Mouse (Mus musculus) gastrocnemius, postnatal 25 days (tissue): ENCODE data around the gene Grik1. TPM values are rescaled to one million over a fixed set of nuclear protein-coding genes. Genes with fewer than 3 reads are reported as not detected.

Source experiments
- DNase-seq: peaks from one replicate; pipeline ENCODE4 v3.0.0; 2022
- total RNA-seq, 2 experiments: library from RNA; stranded (reverse); gene quantifications; 1 replicate in 1 of 2; 2 replicates in 1 of 2; pipeline ENCODE4 v1.2.3; 2021

Grik1 gene
- total RNA-seq, 2 experiments from 2014 or later, result not detected

DNA sequence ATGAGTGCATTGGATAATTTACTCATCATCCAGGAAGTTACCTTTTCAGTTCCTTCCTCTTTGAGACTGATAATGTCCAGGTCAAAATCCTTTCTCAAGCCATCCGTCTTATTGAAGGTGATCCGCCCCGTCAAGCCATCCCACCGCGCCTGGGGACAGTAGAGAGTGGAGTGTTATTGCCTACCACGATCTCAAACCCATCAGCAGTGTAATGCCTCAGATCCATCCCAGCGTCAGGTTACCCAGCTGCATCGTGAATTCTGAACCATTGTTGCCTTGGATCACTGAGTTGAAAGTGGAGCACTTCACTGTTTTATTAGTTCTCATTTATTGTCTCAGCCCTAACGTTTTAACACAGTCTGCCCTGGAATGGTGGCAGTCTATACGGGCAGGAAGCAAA, 332.6 kb downstream of the Grik1 start:
- no peak for DNase-seq

- no peak for DNase-seq
Measured at GRCm38 (mm10) chr16:87956178-87956577, 333.9 kb downstream of the Grik1 start.

GRCm38 (mm10) chr16:87954715-87955441, 335.2 kb downstream of the Grik1 start:
- no peak for DNase-seq

GRCm38 (mm10) chr16:87953176-87953575, 336.9 kb downstream of the Grik1 start:
- DNase-seq, result no peak

GRCm38 (mm10) chr16:87949881-87950280, 340.2 kb downstream of the Grik1 start:
- no peak for DNase-seq

DNA sequence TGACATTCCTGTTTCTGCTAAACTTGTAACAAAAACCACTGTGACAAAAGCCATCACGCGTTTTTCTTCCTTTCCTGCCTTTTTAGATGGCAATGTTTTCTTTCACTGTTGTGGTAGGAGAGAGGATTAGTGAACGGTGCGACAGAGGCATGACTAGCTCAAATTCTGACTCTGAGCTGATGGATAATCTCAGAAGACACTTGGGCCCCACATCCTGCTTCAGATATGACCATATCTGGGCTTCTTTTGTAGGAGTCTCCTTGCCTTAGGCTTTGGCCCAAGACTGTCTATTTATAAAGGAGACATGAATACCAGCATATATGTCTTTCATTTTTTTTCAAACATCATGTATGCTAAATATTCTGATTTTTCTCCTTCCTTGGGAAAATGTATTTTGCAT, 341.9 kb downstream of the Grik1 start:
- no peak for DNase-seq

- no peak for DNase-seq
Measured at GRCm38 (mm10) chr16:87944318-87944717, 345.7 kb downstream of the Grik1 start.

GRCm38 (mm10) chr16:87942103-87942865, 347.8 kb downstream of the Grik1 start:
- DNase-seq, result no peak

DNA sequence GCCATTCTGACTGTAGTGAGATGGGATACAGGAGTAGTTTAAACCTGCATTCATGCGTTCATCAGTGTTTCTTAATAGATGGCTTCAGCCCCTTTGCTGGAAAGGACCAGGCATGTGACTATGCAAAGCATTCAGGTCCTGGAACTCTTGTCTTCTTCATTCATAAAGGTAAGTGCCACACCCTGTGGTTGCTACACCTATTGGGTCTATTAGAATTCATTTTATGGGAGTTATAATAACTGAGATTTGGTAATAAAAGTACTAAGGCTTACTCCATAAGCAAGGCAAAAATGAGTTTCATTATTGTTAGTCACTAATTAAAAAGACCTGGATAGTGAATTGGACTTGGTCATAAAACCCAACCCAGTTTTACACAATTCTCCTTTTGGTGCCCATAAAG, 355.4 kb downstream of the Grik1 start:
- no peak for DNase-seq

GRCm38 (mm10) chr16:87931358-87931757, 358.7 kb downstream of the Grik1 start:
- no peak for DNase-seq

GRCm38 (mm10) chr16:87930519-87930918, 359.5 kb downstream of the Grik1 start:
- no peak for DNase-seq

DNA sequence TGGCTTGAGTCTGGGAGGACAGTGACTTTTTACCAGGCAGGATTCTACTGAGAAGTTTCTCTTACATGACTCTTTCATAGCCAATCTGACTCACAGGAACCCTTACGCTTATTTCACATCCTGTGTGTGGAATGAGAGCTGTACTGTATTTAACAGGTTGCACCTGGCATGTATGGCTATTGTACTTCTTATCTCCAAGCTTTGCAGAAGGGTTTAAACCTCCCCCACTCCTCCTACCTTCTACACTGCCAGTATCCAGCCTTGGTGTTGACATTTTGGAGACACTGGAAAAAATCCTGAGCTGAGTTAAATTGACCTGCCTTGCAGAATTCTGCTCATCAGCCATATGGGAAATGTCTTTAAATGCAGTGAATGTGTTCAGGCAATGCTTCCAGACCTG, 361.4 kb downstream of the Grik1 start:
- DNase-seq, result no peak

GRCm38 (mm10) chr16:87917897-87918296, 372.2 kb downstream of the Grik1 start:
- DNase-seq, result no peak

DNA sequence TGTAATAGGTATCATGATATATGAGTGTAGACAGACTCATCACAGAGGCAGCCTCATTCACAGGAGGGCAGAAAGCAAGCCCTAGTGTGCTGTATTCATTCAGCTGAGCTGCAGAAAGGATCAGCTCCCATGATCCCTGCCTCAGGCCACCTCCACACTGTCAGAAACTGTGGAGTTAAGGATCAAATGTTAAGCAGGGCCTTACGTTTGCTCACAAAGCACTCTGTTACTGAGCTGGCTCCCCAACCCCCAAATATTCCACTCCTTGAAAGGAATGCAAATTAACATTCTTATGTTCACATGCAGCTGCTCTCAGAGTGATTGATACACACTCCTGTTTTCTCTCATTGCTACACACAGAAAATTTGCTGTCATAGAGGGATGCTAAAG, 372.9 kb downstream of the Grik1 start:
- no peak for DNase-seq

DNA sequence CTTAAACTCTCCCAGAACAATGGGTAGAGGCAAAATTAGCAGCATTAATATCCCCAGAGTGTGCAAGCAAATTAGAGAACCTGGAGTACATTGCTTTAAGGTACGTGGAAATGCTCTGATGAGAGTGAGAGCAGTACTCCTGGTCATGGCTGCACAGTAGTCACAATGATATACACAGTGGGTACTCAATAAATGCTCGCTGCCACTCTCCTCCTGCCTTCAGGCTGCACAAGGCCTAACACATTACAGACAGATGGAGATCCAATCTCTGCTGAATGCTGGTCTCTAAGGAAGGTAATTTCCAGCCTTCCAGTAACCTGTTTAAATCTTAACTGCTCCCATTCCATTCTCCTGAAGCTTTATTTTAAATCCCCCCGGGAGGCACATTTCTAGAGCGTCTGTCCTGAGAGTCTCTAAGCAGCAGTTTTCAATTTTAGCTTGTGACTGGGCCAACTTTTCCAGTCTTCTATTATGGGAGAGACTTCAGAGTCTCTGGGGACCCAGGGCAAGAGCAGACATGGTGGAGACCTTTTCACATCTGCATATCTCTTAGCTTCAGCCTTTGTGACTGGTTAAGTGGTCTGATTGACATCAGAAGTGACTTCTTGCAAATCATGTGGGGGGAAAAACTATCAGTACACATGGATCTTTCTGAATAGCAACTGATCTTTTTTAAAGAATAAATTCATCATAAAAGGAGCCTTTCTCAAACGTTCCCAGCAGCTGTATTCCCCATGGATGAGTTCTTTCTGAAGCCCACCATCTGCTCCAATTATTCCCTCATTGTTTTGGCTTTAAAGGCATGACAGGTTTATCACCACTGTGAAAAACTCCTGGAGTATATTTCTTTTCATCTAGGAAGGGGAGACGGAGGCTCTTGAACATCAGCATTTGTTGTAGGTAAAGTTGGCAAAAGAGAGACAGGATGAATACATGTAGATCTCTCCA, 373.6 kb downstream of the Grik1 start:
- no peak for DNase-seq

GRCm38 (mm10) chr16:87915156-87915555, 374.9 kb downstream of the Grik1 start:
- no peak for DNase-seq

GRCm38 (mm10) chr16:87913781-87914180, 376.3 kb downstream of the Grik1 start:
- DNase-seq, result no peak

- no peak for DNase-seq
Measured at GRCm38 (mm10) chr16:87911201-87911600, 378.9 kb downstream of the Grik1 start.

- no peak for DNase-seq
Measured at GRCm38 (mm10) chr16:87902049-87902448, 388.0 kb downstream of the Grik1 start.

GRCm38 (mm10) chr16:87901189-87901588, 388.9 kb downstream of the Grik1 start:
- no peak for DNase-seq

GRCm38 (mm10) chr16:87875927-87876326, 414.1 kb downstream of the Grik1 start:
- no peak for DNase-seq

DNA sequence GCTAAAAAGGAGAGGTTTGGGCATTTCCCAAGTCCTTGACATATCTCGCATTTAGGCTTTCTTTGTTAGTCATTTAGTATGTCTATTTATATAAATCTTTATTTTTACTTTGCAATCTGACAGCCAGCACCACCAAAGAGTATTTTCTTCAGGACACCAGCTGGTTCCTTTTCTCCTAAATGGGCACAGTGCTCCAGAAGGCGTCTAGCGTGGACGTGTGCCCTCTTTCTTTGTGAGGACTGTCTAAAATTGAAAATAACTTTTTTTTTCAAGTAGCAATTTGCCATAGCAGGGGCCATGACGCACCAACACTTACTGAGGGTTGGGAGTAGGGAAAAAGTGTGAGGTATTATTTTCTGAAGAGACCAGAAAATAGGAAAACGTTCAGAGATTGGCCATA, 425.5 kb downstream of the Grik1 start:
- DNase-seq, result no peak

DNA sequence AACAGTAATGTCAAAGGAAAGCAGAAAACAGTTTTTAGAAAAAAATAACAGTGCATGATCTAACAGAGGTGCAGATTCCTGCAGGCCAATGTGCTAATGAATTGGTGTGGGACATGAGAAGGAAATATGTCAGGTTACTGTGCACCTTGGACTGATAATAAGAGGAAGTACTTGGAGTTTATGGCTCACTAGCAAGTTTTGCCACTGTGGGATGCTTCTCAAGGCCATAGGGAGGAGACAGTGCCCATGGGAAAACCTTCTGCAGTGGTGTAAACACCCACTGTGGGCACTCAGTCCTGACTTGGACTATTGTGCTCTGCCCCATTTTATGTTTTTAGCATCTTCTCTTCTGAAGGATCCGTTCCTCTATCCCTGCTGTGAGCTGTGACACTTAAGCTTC, 428.3 kb downstream of the Grik1 start:
- DNase-seq, result no peak
